Mouse (Mus musculus): ENCODE results near the gene Mrps5. TPM values are rescaled to one million over a fixed set of nuclear protein-coding genes. Genes with fewer than 3 reads are reported as not detected.

Gene Mrps5
- polyA plus RNA-seq, 1 experiment from 2014 or later, result 46.2 TPM

- Histone ChIP-seq H3K36me3 (ENCODE audit: inconsistent target) (no peaks in the 10 kb centered on the region), H3K79me2 (ENCODE audit: inconsistent target) (no peaks in the 10 kb centered on the region)
- 75% methylated on average over 9 of the region's 9 CpGs for WGBS (ENCODE audit: missing documents)
Measured at GRCm38 (mm10) chr2:127638973-127639372, 52.0 kb downstream of the Mrps5 start.

DNA sequence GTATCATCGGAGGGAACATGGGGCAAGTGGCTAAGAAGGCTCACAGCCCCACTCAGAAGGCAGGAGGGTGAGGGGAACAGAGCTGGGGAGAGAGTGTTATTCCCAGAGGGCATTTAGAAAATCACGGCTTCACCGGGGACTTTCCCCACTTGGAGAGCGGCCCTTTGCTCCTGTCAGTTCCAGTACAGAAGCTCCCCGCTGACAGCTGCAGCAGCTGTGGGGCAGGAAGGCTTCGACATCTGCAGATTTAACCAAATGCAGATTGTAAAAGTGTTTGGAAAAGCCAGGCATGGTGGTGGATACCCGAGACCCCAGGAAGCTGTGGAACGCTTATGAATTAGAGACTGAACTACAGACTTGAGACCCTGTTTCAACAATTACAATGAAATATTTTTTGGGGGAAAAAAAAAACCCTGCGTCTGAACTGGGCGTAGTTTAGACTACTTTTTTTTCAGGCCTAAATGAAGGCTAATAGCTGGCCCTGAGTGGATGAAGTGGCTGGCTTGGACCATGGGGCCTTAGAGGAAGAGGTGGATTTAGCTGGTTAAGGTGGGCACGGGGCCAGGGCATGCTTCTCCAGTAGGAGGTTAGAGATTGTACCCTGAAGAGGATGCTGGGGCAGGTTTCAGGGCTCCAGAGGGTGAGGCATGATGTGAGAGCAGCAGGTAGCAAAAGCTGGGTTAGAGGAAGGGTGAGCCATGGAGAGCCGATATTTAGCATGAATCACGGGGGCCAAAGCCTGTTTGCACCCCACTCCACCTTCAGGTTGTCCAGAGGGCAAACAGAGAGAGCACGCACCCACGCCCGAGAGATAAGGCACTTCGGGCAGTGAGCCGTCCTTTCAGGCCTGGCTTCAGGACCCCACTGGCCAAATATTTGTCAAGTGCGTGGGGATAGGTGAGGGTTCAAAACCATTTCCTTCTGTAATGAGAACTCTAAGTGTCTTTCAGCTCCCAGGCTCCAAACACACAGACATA is 57.0 kb downstream of the Mrps5 start:
- Histone ChIP-seq H3K4me3 (ENCODE audit: inconsistent target) (no peak overlapping the region), H3K36me3 (ENCODE audit: inconsistent target) (no peaks in the 10 kb centered on the region), H3K79me2 (ENCODE audit: inconsistent target) (no peaks in the 10 kb centered on the region), H3K27ac (no peak overlapping the region)
- whole genome bisulfite sequencing (ENCODE audit: missing documents), result 76% methylated on average over 19 of the region's 19 CpGs

More at GRCm38 (mm10) chr2:127638973-127639372, 52.0 kb downstream of the Mrps5 start:
- no peak overlapping the region for H3K27ac ChIP-seq
- no peak overlapping the region for H3K4me3 ChIP-seq (ENCODE audit: inconsistent target)

DNA sequence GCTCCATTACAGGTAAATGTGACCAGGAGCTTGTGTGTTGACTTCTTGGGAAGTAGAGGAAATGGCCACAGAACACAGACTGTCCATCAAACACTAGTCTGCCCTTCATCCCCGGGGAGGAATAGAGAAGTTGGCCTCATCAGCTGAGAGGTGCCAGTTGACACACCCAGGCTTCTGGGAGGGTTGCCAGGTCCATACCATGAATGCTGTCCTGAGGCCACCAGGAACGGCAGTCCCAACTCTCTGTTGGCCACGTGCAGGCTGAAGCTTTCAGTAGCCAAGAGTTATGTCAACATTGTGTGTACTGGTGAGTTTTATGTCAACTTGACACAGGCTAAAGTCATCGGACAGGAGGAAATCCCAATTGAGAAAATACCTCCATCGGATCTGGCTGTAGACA is 59.9 kb downstream of the Mrps5 start:
- no peaks in the 10 kb centered on the region for H3K36me3 ChIP-seq (ENCODE audit: inconsistent target)
- H3K27ac ChIP-seq, result no peak overlapping the region
- no peak overlapping the region for H3K4me3 ChIP-seq (ENCODE audit: inconsistent target)
- 50% methylated on average over 5 of the region's 5 CpGs for WGBS (ENCODE audit: missing documents)
- H3K79me2 ChIP-seq (ENCODE audit: inconsistent target), result no peaks in the 10 kb centered on the region

DNA sequence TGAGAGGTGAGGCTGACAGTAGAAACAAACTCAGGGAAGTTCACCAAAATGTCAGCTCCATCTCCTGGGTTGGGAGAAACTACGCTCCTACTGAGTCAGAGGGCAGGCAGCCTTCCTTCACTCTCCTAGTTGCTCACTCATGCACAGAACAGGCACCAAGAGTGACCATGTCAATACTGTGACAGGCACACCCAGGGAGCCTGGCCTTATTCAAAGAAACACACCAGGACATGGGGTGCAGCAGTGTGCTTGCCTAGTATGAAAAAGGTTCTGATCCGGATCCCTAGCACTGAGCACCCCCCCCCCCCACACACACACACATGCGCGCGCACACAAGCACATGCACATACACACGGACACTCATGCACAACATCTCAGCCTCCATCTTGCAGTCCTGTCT is 61.1 kb downstream of the Mrps5 start:
- Histone ChIP-seq H3K4me3 (ENCODE audit: inconsistent target) (no peak overlapping the region), H3K27ac (no peak overlapping the region), H3K36me3 (ENCODE audit: inconsistent target) (no peaks in the 10 kb centered on the region), H3K79me2 (ENCODE audit: inconsistent target) (no peaks in the 10 kb centered on the region)
- 91% methylated on average over 3 of the region's 6 CpGs for WGBS (ENCODE audit: missing documents)

GRCm38 (mm10) chr2:127649921-127650320 is 62.9 kb downstream of the Mrps5 start:
- Histone ChIP-seq H3K4me3 (ENCODE audit: inconsistent target) (no peak overlapping the region), H3K36me3 (ENCODE audit: inconsistent target) (no peaks in the 10 kb centered on the region), H3K79me2 (ENCODE audit: inconsistent target) (no peaks in the 10 kb centered on the region), H3K27ac (no peak overlapping the region)
- 72% methylated on average over 5 of the region's 5 CpGs for WGBS (ENCODE audit: missing documents)

DNA sequence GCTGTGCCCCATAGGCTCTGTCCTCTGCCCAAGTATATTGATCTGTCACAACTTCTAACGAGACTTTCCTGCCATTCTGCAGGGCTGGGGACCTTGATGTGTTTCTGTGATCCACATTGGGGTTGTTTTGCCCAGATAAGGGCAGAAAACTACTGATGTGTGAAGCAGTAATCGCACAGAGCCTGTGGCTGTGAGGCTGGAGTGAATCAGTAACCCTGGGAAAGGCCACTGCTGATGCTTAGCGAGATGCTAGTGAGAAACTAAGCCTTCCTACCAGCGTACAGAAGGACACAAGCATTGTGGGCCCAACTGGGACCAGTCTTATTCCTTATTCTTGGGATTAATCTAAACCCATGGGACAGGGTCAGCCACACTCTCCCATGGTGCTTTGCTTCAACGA is 64.6 kb downstream of the Mrps5 start:
- Histone ChIP-seq H3K79me2 (ENCODE audit: inconsistent target) (no peaks in the 10 kb centered on the region), H3K36me3 (ENCODE audit: inconsistent target) (no peaks in the 10 kb centered on the region), H3K27ac (no peak overlapping the region), H3K4me3 (ENCODE audit: inconsistent target) (no peak overlapping the region)
- WGBS (ENCODE audit: missing documents), result 82% methylated on average over 5 of the region's 5 CpGs

DNA sequence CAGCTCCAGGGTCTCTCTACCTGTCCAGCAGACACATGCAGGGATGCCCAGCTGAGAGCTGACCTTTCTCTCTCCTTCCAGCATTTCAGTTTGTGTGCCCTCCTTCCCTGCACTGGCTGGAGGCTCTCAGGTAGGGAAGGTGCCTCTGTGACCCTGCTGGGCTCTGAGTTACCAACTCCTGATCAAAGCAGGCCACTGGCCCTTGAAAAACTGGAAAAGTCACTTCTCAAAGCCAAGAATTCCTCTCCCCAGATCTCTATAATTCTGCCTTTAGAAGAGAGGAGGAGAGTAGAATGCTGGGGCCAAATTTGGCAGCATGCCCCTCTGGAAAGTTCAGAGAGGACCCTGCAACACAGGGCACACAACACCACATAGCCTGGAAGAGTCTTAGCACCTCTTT is 65.3 kb downstream of the Mrps5 start:
- Histone ChIP-seq H3K27ac (no peak overlapping the region), H3K4me3 (ENCODE audit: inconsistent target) (no peak overlapping the region), H3K36me3 (ENCODE audit: inconsistent target) (no peaks in the 10 kb centered on the region), H3K79me2 (ENCODE audit: inconsistent target) (no peaks in the 10 kb centered on the region)

DNA sequence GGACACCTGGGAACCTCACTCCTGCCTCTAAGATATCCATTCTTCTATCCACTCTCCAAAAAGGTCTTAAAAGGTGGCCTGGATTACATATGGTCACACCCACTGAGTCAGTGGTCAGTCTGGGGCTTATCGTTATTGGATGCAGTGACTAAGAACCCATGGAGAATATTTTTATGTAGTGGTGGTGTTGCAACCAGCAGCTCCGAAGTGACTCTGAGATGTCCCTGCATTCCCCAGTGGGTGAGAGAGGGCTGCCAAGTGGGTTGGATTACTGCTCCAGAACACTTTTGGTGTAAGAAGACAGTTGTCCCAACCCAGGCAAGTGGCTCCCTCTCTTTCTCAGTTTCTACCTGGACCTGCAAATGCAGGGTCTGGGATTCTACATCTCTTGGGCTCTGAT is 65.8 kb downstream of the Mrps5 start:
- no peak overlapping the region for H3K4me3 ChIP-seq (ENCODE audit: inconsistent target)
- WGBS (ENCODE audit: missing documents), result 83% methylated on average over 2 of the region's 2 CpGs
- H3K79me2 ChIP-seq (ENCODE audit: inconsistent target), result no peaks in the 10 kb centered on the region
- no peaks in the 10 kb centered on the region for H3K36me3 ChIP-seq (ENCODE audit: inconsistent target)
- no peak overlapping the region for H3K27ac ChIP-seq

DNA sequence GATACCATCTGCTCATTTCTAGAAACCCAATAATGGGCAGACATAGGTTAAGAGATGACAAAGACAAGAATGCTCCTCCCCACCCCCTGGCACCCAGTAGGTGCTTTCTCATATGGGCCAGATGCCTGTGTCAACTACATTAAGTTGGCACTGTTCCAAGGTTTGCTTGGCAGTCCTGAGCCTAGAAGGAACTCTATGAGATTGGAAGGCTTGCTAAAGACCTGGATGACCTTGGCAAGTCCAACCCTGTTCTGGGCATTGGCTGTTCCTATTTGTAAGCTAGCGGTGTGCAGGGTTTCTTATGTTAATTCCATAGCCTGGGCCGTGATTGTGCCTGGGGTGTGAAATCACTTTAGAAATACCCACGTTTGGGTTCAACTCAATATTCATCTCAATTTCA is 67.8 kb downstream of the Mrps5 start:
- Histone ChIP-seq H3K79me2 (ENCODE audit: inconsistent target) (no peaks in the 10 kb centered on the region), H3K36me3 (ENCODE audit: inconsistent target) (no peaks in the 10 kb centered on the region), H3K4me3 (ENCODE audit: inconsistent target) (no peak overlapping the region), H3K27ac (no peak overlapping the region)
- 66% methylated on average over 3 of the region's 3 CpGs for WGBS (ENCODE audit: missing documents)

DNA sequence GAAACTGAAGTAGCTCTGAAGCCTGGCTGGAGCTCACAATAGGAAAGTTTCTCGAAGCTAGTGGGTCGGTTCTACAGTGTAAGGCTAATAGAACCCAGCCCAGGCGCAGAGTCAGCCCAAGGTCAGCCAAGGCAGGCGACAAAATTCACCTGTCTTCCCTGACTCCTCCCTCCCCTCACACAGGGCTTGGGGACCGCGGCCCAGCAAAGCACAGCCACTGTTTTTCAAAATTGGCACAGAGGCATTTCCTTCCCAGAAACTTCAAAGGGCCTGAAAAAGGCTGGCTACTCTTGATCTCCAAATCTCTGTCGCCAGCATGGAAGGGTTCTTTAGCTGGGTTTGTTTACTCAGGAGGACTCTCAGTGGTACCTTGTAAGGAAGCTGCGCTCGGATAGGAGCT is 68.4 kb downstream of the Mrps5 start:
- Histone ChIP-seq H3K79me2 (ENCODE audit: inconsistent target) (no peaks in the 10 kb centered on the region), H3K4me3 (ENCODE audit: inconsistent target) (no peak overlapping the region), H3K36me3 (ENCODE audit: inconsistent target) (no peaks in the 10 kb centered on the region), H3K27ac (no peak overlapping the region)
- 12% methylated on average over 9 of the region's 9 CpGs for WGBS (ENCODE audit: missing documents)

DNA sequence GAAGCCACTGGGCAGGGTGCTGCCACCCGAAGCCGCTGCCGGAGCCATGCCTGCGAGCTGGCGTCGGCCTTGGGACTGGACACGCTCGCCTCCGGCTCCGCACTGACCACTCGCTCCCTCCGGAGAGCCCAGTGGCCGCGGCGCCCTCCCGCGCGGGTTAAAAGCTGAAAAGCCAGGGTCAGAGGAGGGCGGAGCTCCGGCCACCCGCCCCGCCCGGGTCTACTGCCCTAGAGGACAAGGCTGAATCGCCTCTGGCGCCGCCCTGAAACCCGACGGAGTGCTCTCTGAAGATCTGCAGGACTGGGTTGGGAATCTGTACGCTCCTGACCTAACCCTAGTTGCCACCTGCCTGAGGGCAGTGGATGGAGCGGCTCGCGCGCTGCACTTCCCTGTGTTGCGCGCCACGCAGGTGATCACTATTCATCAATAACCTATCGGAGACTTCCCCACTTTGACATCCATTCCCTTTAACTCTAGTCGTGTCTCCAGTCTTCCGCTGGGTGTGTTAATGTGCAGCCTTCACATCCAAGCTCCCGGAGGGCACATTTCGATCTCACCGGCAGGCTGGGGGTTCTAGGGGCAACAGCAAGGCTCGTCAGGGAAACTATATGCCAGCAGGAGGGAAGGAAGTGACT is 69.2 kb downstream of the Mrps5 start, which contains the start of gene Mal:
TSS of gene Mal (minus strand) at position 610 of the 635 bp plus-strand sequence.
- H3K79me2 ChIP-seq (ENCODE audit: inconsistent target), result no peaks in the 10 kb centered on the region
- no peak within 1 kb of the TSS for H3K4me3 ChIP-seq (ENCODE audit: inconsistent target)
- 3% methylated on average over 43 of the region's 43 CpGs for WGBS (ENCODE audit: missing documents)
- H3K36me3 ChIP-seq (ENCODE audit: inconsistent target), result no peaks in the 10 kb centered on the region
- H3K27ac ChIP-seq, result no peak within 1 kb of the TSS

Other genes with a start within 250 kb of the Mrps5 start
- not detected in 3 replicates for gene Astl, start 248.6 kb upstream of the Mrps5 start, polyA plus RNA-seq (2018)
- gene Adra2b, start 224.0 kb upstream of the Mrps5 start, polyA plus RNA-seq (2018), result not detected in 3 replicates
- 0.09 TPM in 1 of 3 replicates, not detected in the others for gene Gpat2, start 162.0 kb upstream of the Mrps5 start, polyA plus RNA-seq (2018)
- gene Fahd2a, start 142.7 kb upstream of the Mrps5 start, polyA plus RNA-seq (2018), result 4.1 to 11.8 TPM (median 9.2 TPM) in 3 replicates
- not detected in 3 replicates for gene Kcnip3, start 65.1 kb upstream of the Mrps5 start, polyA plus RNA-seq (2018)
- gene Prom2, start 45.8 kb upstream of the Mrps5 start, polyA plus RNA-seq (2018), result not detected in 3 replicates
- gene Zfp661, start 128 bp upstream of the Mrps5 start, polyA plus RNA-seq (2018), result 1.2 to 1.7 TPM (median 1.4 TPM) in 3 replicates
- not detected in 3 replicates for gene Mal, start 69.5 kb downstream of the Mrps5 start, polyA plus RNA-seq (2018)
- not detected in 3 replicates for gene Mall, start 142.7 kb downstream of the Mrps5 start, polyA plus RNA-seq (2018)
- gene Nphp1, start 201.7 kb downstream of the Mrps5 start, polyA plus RNA-seq (2018), result 5.9 to 6.7 TPM (median 6.6 TPM) in 3 replicates
- gene Mtln, start 205.3 kb downstream of the Mrps5 start, polyA plus RNA-seq (2018), result 13.5 to 46.6 TPM (median 24.9 TPM) in 3 replicates
- 1.3 to 6.5 TPM (median 4.5 TPM) in 3 replicates for gene Bub1, start 244.6 kb downstream of the Mrps5 start, polyA plus RNA-seq (2018)

Data from macrophage (primary cell).